Mouse (Mus musculus): ENCODE measurements around the gene Gm16867.
"Not testable (repeated sequence)": the region's sequence is repeated elsewhere in the genome, so short reads cannot be mapped to it uniquely, and the experiment has no call there.

- TF ChIP-seq CTCF, EP300 (IDR thresholded peaks at IDR 0.05; ENCODE audit: low read depth): not testable (repeated sequence)
These were observed 54.3 kb downstream of the Gm16867 start for GRCm38 (mm10) chr14:69448845-69449244.
